Mouse (Mus musculus): ENCODE measurements around the gene Fahd2a.

Fahd2a gene

GRCm38 (mm10) chr2:127444055-127444789, at the start of gene Fahd2a:
TSS of gene Fahd2a (minus strand) at chr2:127444565.
- DNase-seq (ENCODE audit: low read depth, low spot score) = peak; percentile 98

- no peak for DNase-seq (ENCODE audit: low read depth, low spot score)
These were observed 40.3 kb upstream of the Fahd2a start for GRCm38 (mm10) chr2:127484476-127485170.

- DNase-seq (ENCODE audit: low read depth, low spot score) = peak; percentile 58
These were observed 38.6 kb upstream of the Fahd2a start for GRCm38 (mm10) chr2:127483001-127483400.

GRCm38 (mm10) chr2:127482533-127482911, 38.2 kb upstream of the Fahd2a start:
- DNase-seq (ENCODE audit: low read depth, low spot score) = peak; percentile 50

- DNase-seq (ENCODE audit: low read depth, low spot score) = no peak
These were observed 37.6 kb upstream of the Fahd2a start for GRCm38 (mm10) chr2:127481841-127482532.

- DNase-seq (ENCODE audit: low read depth, low spot score) = peak; percentile 50
These were observed 35.4 kb upstream of the Fahd2a start for GRCm38 (mm10) chr2:127479763-127480162.

- peak; percentile 54 for DNase-seq (ENCODE audit: low read depth, low spot score)
These were observed 34.8 kb upstream of the Fahd2a start for GRCm38 (mm10) chr2:127479210-127479609.

GRCm38 (mm10) chr2:127472279-127472678, 27.9 kb upstream of the Fahd2a start:
- no peak for DNase-seq (ENCODE audit: low read depth, low spot score)

- DNase-seq (ENCODE audit: low read depth, low spot score) = no peak
These were observed 26.9 kb upstream of the Fahd2a start for GRCm38 (mm10) chr2:127471281-127471680.

- DNase-seq (ENCODE audit: low read depth, low spot score) = no peak
These were observed 26.3 kb upstream of the Fahd2a start for GRCm38 (mm10) chr2:127470661-127471060.

GRCm38 (mm10) chr2:127470183-127470582, 25.8 kb upstream of the Fahd2a start:
- DNase-seq (ENCODE audit: low read depth, low spot score) = no peak

GRCm38 (mm10) chr2:127462314-127462713, 17.9 kb upstream of the Fahd2a start:
- peak; percentile 85 for DNase-seq (ENCODE audit: low read depth, low spot score)

- no peak for DNase-seq (ENCODE audit: low read depth, low spot score)
These were observed 17.0 kb upstream of the Fahd2a start for GRCm38 (mm10) chr2:127461351-127461750.

GRCm38 (mm10) chr2:127459341-127459740, 15.0 kb upstream of the Fahd2a start:
- DNase-seq (ENCODE audit: low read depth, low spot score) = peak; percentile 79

- DNase-seq (ENCODE audit: low read depth, low spot score) = peak; percentile 66
These were observed 9.4 kb upstream of the Fahd2a start for GRCm38 (mm10) chr2:127453764-127454163.

GRCm38 (mm10) chr2:127453141-127453540, 8.8 kb upstream of the Fahd2a start:
- no peak for DNase-seq (ENCODE audit: low read depth, low spot score)

GRCm38 (mm10) chr2:127451748-127452147, 7.4 kb upstream of the Fahd2a start:
- no peak for DNase-seq (ENCODE audit: low read depth, low spot score)

GRCm38 (mm10) chr2:127449691-127450090, 5.3 kb upstream of the Fahd2a start:
- no peak for DNase-seq (ENCODE audit: low read depth, low spot score)

- no peak for DNase-seq (ENCODE audit: low read depth, low spot score)
These were observed 2.5 kb upstream of the Fahd2a start for GRCm38 (mm10) chr2:127446847-127447246.

- DNase-seq (ENCODE audit: low read depth, low spot score) = peak; percentile 74
These were observed 6.7 kb downstream of the Fahd2a start for GRCm38 (mm10) chr2:127437697-127438096.

GRCm38 (mm10) chr2:127435554-127435953, 8.8 kb downstream of the Fahd2a start:
- DNase-seq (ENCODE audit: low read depth, low spot score) = no peak

GRCm38 (mm10) chr2:127435135-127435534, 9.2 kb downstream of the Fahd2a start:
- DNase-seq (ENCODE audit: low read depth, low spot score) = peak; percentile 25
